Mouse (Mus musculus) effector memory CD4-positive, alpha-beta T cell, adult 7 months (primary cell): ENCODE data around the gene Csn1s1. TPM values are rescaled to one million over a fixed set of nuclear protein-coding genes. Genes with fewer than 3 reads are reported as not detected.

Experiments used
- polyA plus RNA-seq: library from polyadenylated mRNA; unstranded; fragments of 100-300 nt; shearing (Covaris generic); gene quantifications from one replicate; pipeline ENCODE4 v1.2.1, GENCODE M21; 2017

Csn1s1 gene
- polyA plus RNA-seq: 0.68 TPM

DNA sequence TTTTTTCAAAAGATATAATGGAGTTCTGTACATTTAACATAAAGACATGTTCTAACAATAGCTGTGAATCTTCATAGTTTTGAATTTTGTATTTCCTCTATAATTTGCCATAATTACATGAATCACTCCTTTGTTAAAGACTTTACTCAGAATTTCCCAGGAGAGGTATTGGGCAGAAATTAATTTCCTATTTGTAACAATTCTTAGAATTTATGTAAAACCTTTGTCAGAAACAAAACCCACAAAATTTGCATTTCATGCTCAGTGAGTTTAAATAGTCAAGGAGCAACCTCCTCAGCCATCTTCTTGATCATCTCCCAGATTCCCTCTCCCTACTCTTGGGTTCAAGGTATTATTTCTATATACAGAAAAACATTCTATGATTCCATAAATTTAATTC is at the start of gene Csn1s1:
Gene Csn1s1, plus strand, starts transcription at position 301 of the 400 bp plus-strand sequence.

DNA sequence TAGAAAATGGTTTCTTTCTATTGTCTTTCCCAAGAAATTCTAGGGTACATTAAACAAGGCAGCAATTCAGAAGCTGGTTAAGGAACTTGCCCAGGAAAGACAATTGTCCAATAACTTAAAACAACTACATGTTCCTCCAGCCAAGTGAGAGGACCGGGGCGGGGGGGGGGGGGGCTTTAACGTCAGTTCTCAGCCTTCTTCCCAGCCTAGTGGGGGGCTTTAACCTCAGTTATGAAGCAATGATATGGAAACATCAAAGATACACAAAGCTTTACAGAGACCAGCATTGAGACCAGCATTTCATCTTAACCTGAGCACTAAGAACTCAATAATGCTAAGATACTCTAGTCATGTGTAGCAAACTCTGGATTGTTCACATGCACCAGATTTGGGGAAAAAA is 33.5 kb downstream of the Csn1s1 start, which contains the start of gene Csn2:
Gene Csn2, minus strand, starts transcription at position 101 of the 400 bp plus-strand sequence.

Other genes with a start within 250 kb of the Csn1s1 start
- gene Ugt2b38, start 242.0 kb upstream of the Csn1s1 start, polyA plus RNA-seq: 0.24 TPM
- gene Ugt2a2, start 183.9 kb upstream of the Csn1s1 start, polyA plus RNA-seq: not detected
- gene Gm43638, start 179.4 kb upstream of the Csn1s1 start, polyA plus RNA-seq: not detected
- not detected for gene Ugt2a1, start 175.3 kb upstream of the Csn1s1 start, polyA plus RNA-seq
- gene Sult1b1, start 128.0 kb upstream of the Csn1s1 start, polyA plus RNA-seq: not detected
- gene Sult1d1, start 97.2 kb upstream of the Csn1s1 start, polyA plus RNA-seq: not detected
- gene Sult1e1, start 74.6 kb upstream of the Csn1s1 start, polyA plus RNA-seq: not detected
- gene Csn2, start 33.4 kb downstream of the Csn1s1 start, polyA plus RNA-seq: not detected
- not detected for gene Csn1s2a, start 108.4 kb downstream of the Csn1s1 start, polyA plus RNA-seq
- gene Csn1s2b, start 141.9 kb downstream of the Csn1s1 start, polyA plus RNA-seq: not detected
- gene Prr27, start 159.5 kb downstream of the Csn1s1 start, polyA plus RNA-seq: not detected
- not detected for gene Odam, start 218.8 kb downstream of the Csn1s1 start, polyA plus RNA-seq